Mouse (Mus musculus) midbrain, embryonic 11.5 days (tissue): ENCODE results near the gene Tlx3. TPM values are rescaled to one million over a fixed set of nuclear protein-coding genes. Genes with fewer than 3 reads are reported as not detected.

Experiments
- ATAC-seq: fragments of 200-750 bp; cut with Nextera tagmentation; 2 replicates; pipeline ENCODE4 v1.8.0; 2017; ENCODE audit warnings: moderate TSS enrichment, moderate library complexity; ENCODE audit not compliant: low FRiP score
- DNase-seq: peaks from one replicate; pipeline ENCODE4 v3.0.0; 2015; ENCODE audit warnings: low spot score; ENCODE audit errors: missing footprints
- H3K27ac ChIP-seq: fragments of 300-500 bp; sonication (generic); 2 replicates; pipeline ENCODE4 v1.5.1; 2014; ENCODE audit warnings: low read depth, low read length
- H3K27me3 ChIP-seq: fragments of 300-500 bp; sonication (generic); 2 replicates; pipeline ENCODE4 v1.6.1; 2014; ENCODE audit warnings: mild to moderate bottlenecking, low read length, moderate library complexity, mixed read lengths; ENCODE audit not compliant: control insufficient read depth, insufficient read depth
- H3K36me3 ChIP-seq: fragments of 300-500 bp; sonication (generic); 2 replicates; pipeline ENCODE4 v1.6.1; 2014; ENCODE audit warnings: mild to moderate bottlenecking, low read length, moderate library complexity, mixed read lengths; ENCODE audit not compliant: control insufficient read depth, insufficient read depth
- H3K4me1 ChIP-seq: fragments of 300-500 bp; sonication (generic); 2 replicates; pipeline ENCODE4 v1.6.1; 2014; ENCODE audit warnings: low read length; ENCODE audit not compliant: control insufficient read depth, insufficient read depth
- H3K4me2 ChIP-seq: fragments of 300-500 bp; sonication (generic); 2 replicates; pipeline ENCODE4 v1.6.1; 2014; ENCODE audit warnings: mild to moderate bottlenecking, moderate library complexity
- H3K4me3 ChIP-seq: fragments of 300-500 bp; sonication (generic); 2 replicates; pipeline ENCODE4 v1.5.1; 2014; ENCODE audit warnings: low read depth, low read length
- H3K9ac ChIP-seq: fragments of 300-500 bp; sonication (generic); 2 replicates; pipeline ENCODE4 v1.6.1; 2014; ENCODE audit warnings: low read length
- H3K9me3 ChIP-seq: fragments of 300-500 bp; sonication (generic); 2 replicates; pipeline ENCODE4 v1.6.1; 2016; ENCODE audit warnings: low read length; ENCODE audit not compliant: control insufficient read depth
- WGBS: fragments of 180-500 bp; shearing (Covaris S2); extraction: QIAGEN DNeasy Blood & Tissue Kit; methylation state at CpG from one replicate; pipeline ENCODE4 v1.1.7; 2014; 5-methylcytosine and 5-hydroxymethylcytosine counted together
- polyA plus RNA-seq: library from polyadenylated mRNA; unstranded; fragments of >200 nt; fragmentation: Nextera tagmentation; extraction: Ambion mirVana; gene quantifications from 2 replicates; pipeline ENCODE4 v1.2.1, GENCODE M21; 2014

Tlx3 gene
- 1.9 and 2.9 TPM in 2 replicates for polyA plus RNA-seq

DNA sequence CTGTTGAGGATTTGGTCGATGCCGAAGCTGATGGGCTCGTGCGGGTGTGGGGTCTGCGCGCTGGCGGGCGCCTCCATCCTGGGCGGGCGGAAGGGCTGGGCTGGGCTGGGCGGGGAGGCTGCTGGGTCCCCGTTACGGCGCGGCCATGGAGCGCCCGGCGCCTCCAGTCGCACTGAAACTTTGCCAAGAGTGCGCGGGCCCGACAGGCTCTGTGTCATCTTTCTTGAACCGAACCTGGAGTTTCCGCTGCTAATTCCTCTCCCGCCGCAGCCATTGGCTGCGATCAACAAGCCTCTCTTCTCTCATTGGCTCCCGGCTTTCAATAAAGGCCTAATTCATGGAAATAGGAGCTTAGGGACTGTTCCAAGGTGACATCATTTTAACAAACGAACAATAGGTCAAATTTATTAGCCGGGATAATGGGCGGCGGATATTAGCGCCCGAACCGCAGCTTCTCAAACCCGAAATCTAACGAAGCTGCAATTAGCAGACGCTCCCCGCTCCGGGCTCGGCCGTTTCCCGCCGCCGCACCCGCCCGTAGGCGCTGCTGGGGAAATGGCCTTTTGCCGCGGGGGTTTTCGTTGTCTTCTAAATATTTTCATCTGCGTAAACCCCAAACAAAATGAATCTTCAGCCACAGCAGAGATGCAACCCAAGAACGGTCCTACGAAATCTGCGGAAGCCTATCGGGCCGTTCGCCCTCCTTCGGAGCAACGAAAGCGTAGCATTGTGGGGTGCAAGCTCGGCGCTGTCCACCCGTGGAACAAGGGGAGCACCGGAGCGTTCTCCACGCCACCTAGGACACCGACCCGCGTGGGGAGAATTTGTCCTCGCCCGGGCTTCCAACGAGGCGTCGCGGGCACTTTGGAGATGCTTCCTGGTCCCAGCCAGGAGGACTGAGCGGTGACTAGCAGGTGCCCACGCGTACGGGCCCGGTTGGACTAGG lies at the start of gene Tlx3:
Gene Tlx3, minus strand, starts transcription at position 207 of the 946 bp plus-strand sequence.
- Histone ChIP-seq H3K9me3 (no peaks in the 10 kb centered on the region), H3K27ac (no peak within 1 kb of the TSS)
- 1% methylated on average over 72 of the region's 81 CpGs for WGBS

DNA sequence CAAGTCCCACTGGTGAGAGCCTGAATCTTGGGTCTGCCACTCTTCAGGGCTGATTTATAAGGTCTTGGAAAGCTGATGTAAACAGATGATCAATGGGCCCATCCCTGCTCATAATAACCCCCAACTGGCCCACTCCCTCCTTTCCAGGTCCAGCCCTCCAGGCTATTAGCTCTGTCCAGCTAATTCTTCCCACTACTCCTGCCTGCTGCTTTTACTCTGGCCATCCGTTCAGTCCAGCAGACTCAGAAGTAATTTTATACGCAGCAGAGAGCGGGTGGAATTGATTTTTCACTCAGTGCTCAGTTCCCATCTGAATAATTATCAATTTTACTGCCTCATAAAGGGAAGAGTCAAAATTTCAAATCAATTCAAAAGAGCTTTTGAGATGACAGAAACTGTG lies 36.9 kb upstream of the Tlx3 start:
- 69% methylated on average over 3 of the region's 3 CpGs for WGBS
- Histone ChIP-seq H3K27me3 (no peaks in the 10 kb centered on the region), H3K4me3 (no peak overlapping the region), H3K9me3 (no peaks in the 10 kb centered on the region), H3K9ac (no peak overlapping the region), H3K27ac (no peak overlapping the region), H3K4me1 (no peaks in the 10 kb centered on the region), H3K4me2 (no peak overlapping the region), H3K36me3 (no peaks in the 10 kb centered on the region)
- ATAC-seq = no peak
- DNase-seq = no peak

More for the DNA sequence above, at the start of gene Tlx3:
- peak; percentile 97 for DNase-seq
- peaks cover 33% of the 10 kb centered on the region for H3K4me1 ChIP-seq
- ATAC-seq = peak; percentile 65
- no peaks in the 10 kb centered on the region for H3K36me3 ChIP-seq
- peak within 1 kb of the TSS; percentile 57 for H3K4me2 ChIP-seq
- peak within 1 kb of the TSS; percentile 38; the same call in 1 of the 2 replicates for H3K9ac ChIP-seq
- H3K4me3 ChIP-seq = peak within 1 kb of the TSS; percentile 34
- H3K27me3 ChIP-seq = peaks cover 80% of the 10 kb centered on the region

DNA sequence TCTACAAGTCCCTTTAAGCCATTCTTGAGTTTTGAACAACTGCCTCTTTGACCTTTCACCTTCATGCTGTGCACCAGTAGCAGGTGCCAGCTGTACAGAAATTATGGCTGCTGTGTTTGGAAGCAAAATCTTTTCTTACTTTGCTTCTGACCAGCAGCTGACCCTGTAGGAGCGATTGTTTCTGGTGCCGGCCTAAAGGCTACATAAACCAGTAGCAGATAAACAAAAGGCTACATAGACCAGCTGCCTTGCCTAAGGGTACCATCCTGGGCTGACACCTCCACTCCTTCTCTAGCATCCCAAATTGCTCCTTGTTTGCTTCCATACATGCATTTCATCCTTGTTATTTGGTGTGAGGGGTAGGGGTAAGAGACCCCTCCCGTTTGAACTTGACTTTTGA lies 30.7 kb upstream of the Tlx3 start:
- Histone ChIP-seq H3K4me2 (no peak overlapping the region), H3K36me3 (no peaks in the 10 kb centered on the region), H3K9ac (no peak overlapping the region), H3K27ac (no peak overlapping the region), H3K4me3 (no peak overlapping the region), H3K9me3 (no peaks in the 10 kb centered on the region), H3K27me3 (no peaks in the 10 kb centered on the region), H3K4me1 (peaks cover 4% of the 10 kb centered on the region; the same call in 1 of the 2 replicates)
- no peak for ATAC-seq
- 60% methylated on average over 3 of the region's 3 CpGs for WGBS
- no peak for DNase-seq

- Histone ChIP-seq H3K4me3 (no peak overlapping the region), H3K36me3 (no peaks in the 10 kb centered on the region), H3K9me3 (no peaks in the 10 kb centered on the region), H3K4me2 (no peak overlapping the region), H3K27me3 (no peaks in the 10 kb centered on the region), H3K27ac (no peak overlapping the region), H3K4me1 (peaks cover 4% of the 10 kb centered on the region; the same call in 1 of the 2 replicates), H3K9ac (no peak overlapping the region)
- DNase-seq (no peak), ATAC-seq (no peak)
- WGBS = 69% methylated on average over 5 of the region's 5 CpGs
These were observed 28.7 kb upstream of the Tlx3 start for GRCm38 (mm10) chr11:33232056-33232455.

DNA sequence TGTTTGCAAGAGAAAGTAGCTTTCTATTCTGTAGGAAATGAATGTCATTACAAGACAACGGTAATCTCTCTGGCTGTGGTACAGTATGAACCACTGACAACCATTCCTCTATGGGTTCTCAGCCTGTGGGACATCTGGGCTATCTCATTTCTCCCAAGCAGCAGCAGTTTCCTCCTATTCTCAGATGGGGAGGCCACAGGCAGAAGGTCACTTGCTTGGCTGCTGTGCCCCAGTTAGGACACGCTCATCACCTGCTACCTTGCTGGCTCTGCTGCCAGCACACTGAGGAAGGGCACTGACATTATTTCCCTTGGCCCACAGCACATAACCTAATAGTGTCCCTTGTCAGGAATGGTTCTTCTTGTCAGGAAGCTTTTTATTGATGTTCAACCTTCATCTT lies 24.8 kb upstream of the Tlx3 start:
- no peaks in the 10 kb centered on the region for H3K4me1 ChIP-seq
- H3K4me2 ChIP-seq = no peak overlapping the region
- ATAC-seq = no peak
- WGBS = 94% methylated on average over 2 of the region's 2 CpGs
- H3K9me3 ChIP-seq = no peaks in the 10 kb centered on the region
- no peak overlapping the region for H3K4me3 ChIP-seq
- DNase-seq = no peak
- no peak overlapping the region for H3K9ac ChIP-seq
- no peaks in the 10 kb centered on the region for H3K27me3 ChIP-seq
- no peaks in the 10 kb centered on the region for H3K36me3 ChIP-seq
- no peak overlapping the region for H3K27ac ChIP-seq

GRCm38 (mm10) chr11:33226516-33226915 lies 23.1 kb upstream of the Tlx3 start:
- H3K4me3 ChIP-seq = no peak overlapping the region
- H3K9me3 ChIP-seq = no peaks in the 10 kb centered on the region
- H3K27me3 ChIP-seq = no peaks in the 10 kb centered on the region
- ATAC-seq (no peak), DNase-seq (no peak)
- no peaks in the 10 kb centered on the region for H3K36me3 ChIP-seq
- H3K4me2 ChIP-seq = no peak overlapping the region
- H3K4me1 ChIP-seq = no peaks in the 10 kb centered on the region
- WGBS = 84% methylated on average over 8 of the region's 8 CpGs
- H3K9ac ChIP-seq = no peak overlapping the region
- H3K27ac ChIP-seq = no peak overlapping the region

DNA sequence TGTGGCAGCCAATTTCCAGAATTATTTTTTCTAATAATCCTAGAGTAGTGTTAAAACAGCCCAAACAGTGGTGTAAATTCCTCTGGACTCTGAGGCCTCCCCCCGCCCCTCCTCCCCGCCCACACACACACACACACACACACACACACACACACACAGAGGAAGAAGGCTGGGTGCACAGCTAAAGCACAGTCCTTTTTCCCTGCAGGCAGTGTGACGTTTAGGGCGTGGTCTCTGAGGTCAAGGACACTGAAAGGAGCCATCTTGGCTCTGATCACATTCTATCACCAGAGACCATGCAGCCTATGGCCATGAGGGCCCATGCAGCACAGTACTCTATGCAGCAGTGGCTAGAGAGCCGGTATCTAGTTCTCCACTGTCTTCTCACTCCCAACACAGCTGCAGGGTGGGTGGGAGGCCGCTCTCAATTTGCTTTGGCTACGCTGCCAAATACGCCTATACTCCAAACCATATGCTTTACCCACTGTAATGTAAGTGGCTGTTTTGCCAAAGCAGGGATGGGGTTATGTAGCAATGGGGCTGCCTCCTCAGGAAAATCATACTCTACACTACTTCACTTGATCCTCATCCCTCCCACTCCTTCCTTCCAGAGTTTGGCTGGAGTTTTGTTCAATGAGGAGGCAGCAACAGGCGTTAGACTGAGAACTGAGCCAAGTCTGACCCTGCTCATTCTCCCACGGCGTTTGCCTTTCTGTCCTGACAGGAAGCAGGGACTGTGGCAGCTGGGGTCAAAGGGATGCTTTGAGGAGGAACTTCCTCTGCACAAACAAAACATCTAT lies 18.4 kb upstream of the Tlx3 start:
- no peak overlapping the region for H3K9ac ChIP-seq
- no peaks in the 10 kb centered on the region for H3K36me3 ChIP-seq
- H3K9me3 ChIP-seq = no peaks in the 10 kb centered on the region
- H3K27ac ChIP-seq = no peak overlapping the region
- DNase-seq (no peak), ATAC-seq (no peak)
- H3K4me1 ChIP-seq = no peaks in the 10 kb centered on the region
- 73% methylated on average over 11 of the region's 11 CpGs for WGBS
- no peak overlapping the region for H3K4me3 ChIP-seq
- no peak overlapping the region for H3K4me2 ChIP-seq
- H3K27me3 ChIP-seq = no peaks in the 10 kb centered on the region

DNA sequence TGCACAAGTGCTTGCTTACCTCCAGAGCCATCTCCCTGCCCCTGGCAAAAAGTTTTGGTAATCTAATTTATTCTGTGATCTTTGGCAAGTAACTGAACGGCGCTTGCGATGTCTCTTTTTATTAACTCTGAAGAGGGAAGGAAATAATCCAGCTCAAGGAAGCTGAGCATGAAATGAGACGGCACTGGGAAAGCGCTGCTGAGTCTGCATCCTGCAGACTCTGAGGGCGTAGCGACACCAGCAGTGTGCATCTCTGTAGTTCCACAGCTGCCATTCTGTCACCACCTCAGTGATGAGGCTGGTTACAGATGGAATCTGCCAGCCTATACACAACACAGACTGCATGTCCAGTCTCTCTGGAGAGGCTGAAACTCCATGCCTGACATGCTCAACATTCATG lies 17.4 kb upstream of the Tlx3 start:
- H3K36me3 ChIP-seq = no peaks in the 10 kb centered on the region
- no peaks in the 10 kb centered on the region for H3K9me3 ChIP-seq
- DNase-seq (no peak), ATAC-seq (no peak)
- H3K27ac ChIP-seq = no peak overlapping the region
- H3K4me3 ChIP-seq = no peak overlapping the region
- no peaks in the 10 kb centered on the region for H3K4me1 ChIP-seq
- no peak overlapping the region for H3K4me2 ChIP-seq
- no peak overlapping the region for H3K9ac ChIP-seq
- 74% methylated on average over 7 of the region's 7 CpGs for WGBS
- no peaks in the 10 kb centered on the region for H3K27me3 ChIP-seq
